Mouse (Mus musculus) CH12.LX (cell line): ENCODE measurements around the gene Il34.

Source experiments
- CTCF ChIP-seq, 2 experiments: IDR thresholded peaks in 1 of 2; conservative IDR thresholded peaks in 1 of 2; 2 replicates each; pipeline ENCODE4 v1.5.1; 2011 to 2012; ENCODE audit warnings: low read depth in 2 of 2, low read length in 2 of 2, improper control_type of control experiment in 1 of 2, inconsistent platforms in 1 of 2, mild to moderate bottlenecking in 1 of 2, moderate library complexity in 1 of 2
- E2F4 ChIP-seq: IDR thresholded peaks from 2 replicates; pipeline ENCODE4 v1.6.1; 2011; ENCODE audit warnings: low read depth, low read length, improper control_type of control experiment; ENCODE audit not compliant: insufficient replicate concordance
- IRF4 ChIP-seq: IDR thresholded peaks from 2 replicates; pipeline ENCODE4 v1.6.1; 2014; ENCODE audit warnings: low read depth, mild to moderate bottlenecking, inconsistent platforms, low read length, improper control_type of control experiment
- MEF2A ChIP-seq: IDR thresholded peaks from 2 replicates; pipeline ENCODE4 v1.6.1; 2014; ENCODE audit warnings: low read depth, mild to moderate bottlenecking, inconsistent platforms, low read length, improper control_type of control experiment, borderline replicate concordance
- PAX5 ChIP-seq: IDR thresholded peaks from 2 replicates; pipeline ENCODE4 v1.6.1; 2012; ENCODE audit warnings: low read length, inconsistent platforms, mixed read lengths
- POLR2A ChIP-seq: IDR thresholded peaks from 2 replicates; pipeline ENCODE4 v1.6.1; 2011; ENCODE audit warnings: low read depth, mild to moderate bottlenecking, improper control_type of control experiment, low read length
- RAD21 ChIP-seq: IDR thresholded peaks from 2 replicates; pipeline ENCODE4 v1.6.1; 2011; ENCODE audit warnings: low read depth, mild to moderate bottlenecking, low read length, improper control_type of control experiment, moderate library complexity
- RCOR1 ChIP-seq: conservative IDR thresholded peaks from 2 replicates; pipeline ENCODE4 v1.6.1; 2012; ENCODE audit warnings: low read depth, mild to moderate bottlenecking, inconsistent platforms, low read length, improper control_type of control experiment
- TCF12 ChIP-seq: IDR thresholded peaks from 2 replicates; pipeline ENCODE4 v1.6.1; 2014; ENCODE audit warnings: low read depth, mild to moderate bottlenecking, inconsistent platforms, low read length, improper control_type of control experiment

GRCm38 (mm10) chr8:110815308-110815707 lies 9.6 kb upstream of the Il34 start:
- TF ChIP-seq MEF2A = no peak; the same call in 1 of the 2 replicates
- TF ChIP-seq POLR2A = no peak
- TF ChIP-seq IRF4 = no peak
- TF ChIP-seq RCOR1 = no peak
- no peak for TF ChIP-seq E2F4
- no peak for TF ChIP-seq TCF12
- TF ChIP-seq RAD21 = no peak
- no peak for TF ChIP-seq CTCF (conservative IDR thresholded peaks at IDR 0.05 in 1 of 2, IDR thresholded peaks at IDR 0.05 in 1 of 2; ENCODE audit: low read depth in 2 of 2, low read length in 2 of 2)
- TF ChIP-seq PAX5 = no peak
